Mouse (Mus musculus) A20 (cell line): Measurements from ENCODE around the gene Nuak2.

Experiments used
- DNase-seq: peaks from one replicate; pipeline ENCODE4 v3.0.0-alpha.2; 2011; ENCODE audit warnings: low read depth, low spot score

Gene Nuak2

GRCm38 (mm10) chr1:132298801-132299464 lies 17.0 kb upstream of the Nuak2 start:
- no peak for DNase-seq

GRCm38 (mm10) chr1:132299744-132300143 lies 16.2 kb upstream of the Nuak2 start:
- DNase-seq, result no peak

- DNase-seq, result no peak
Observed at GRCm38 (mm10) chr1:132301242-132301641, 14.7 kb upstream of the Nuak2 start.

GRCm38 (mm10) chr1:132302341-132302866 lies 13.5 kb upstream of the Nuak2 start:
- no peak for DNase-seq

- no peak for DNase-seq
Observed at GRCm38 (mm10) chr1:132304618-132305214, 11.2 kb upstream of the Nuak2 start.

GRCm38 (mm10) chr1:132306160-132306559 lies 9.8 kb upstream of the Nuak2 start:
- peak; percentile 40 for DNase-seq

- no peak for DNase-seq
Observed at GRCm38 (mm10) chr1:132306808-132307207, 9.1 kb upstream of the Nuak2 start.

GRCm38 (mm10) chr1:132307962-132308361 lies 8.0 kb upstream of the Nuak2 start:
- no peak for DNase-seq

- no peak for DNase-seq
Observed at GRCm38 (mm10) chr1:132308674-132309073, 7.3 kb upstream of the Nuak2 start.

- DNase-seq, result no peak
Observed at GRCm38 (mm10) chr1:132310754-132311153, 5.2 kb upstream of the Nuak2 start.

- peak; percentile 84 for DNase-seq
Observed at GRCm38 (mm10) chr1:132311174-132311859, 4.6 kb upstream of the Nuak2 start.

- peak; percentile 19 for DNase-seq
Observed at GRCm38 (mm10) chr1:132312043-132312442, 3.9 kb upstream of the Nuak2 start.

- DNase-seq, result peak; percentile 66
Observed at GRCm38 (mm10) chr1:132312703-132313102, 3.2 kb upstream of the Nuak2 start.

GRCm38 (mm10) chr1:132316625-132316994 lies 684 bp downstream of the Nuak2 start:
- peak; percentile 79 for DNase-seq

- DNase-seq, result peak; percentile 37
Observed at GRCm38 (mm10) chr1:132317413-132317812, 1.5 kb downstream of the Nuak2 start.

- no peak for DNase-seq
Observed at GRCm38 (mm10) chr1:132317894-132318863, 2.3 kb downstream of the Nuak2 start.

- no peak for DNase-seq
Observed at GRCm38 (mm10) chr1:132319242-132319641, 3.3 kb downstream of the Nuak2 start.

- DNase-seq, result no peak
Observed at GRCm38 (mm10) chr1:132321821-132322580, 6.1 kb downstream of the Nuak2 start.

GRCm38 (mm10) chr1:132322711-132323542 lies 7.0 kb downstream of the Nuak2 start:
- DNase-seq, result no peak

GRCm38 (mm10) chr1:132326777-132327176 lies 10.9 kb downstream of the Nuak2 start:
- no peak for DNase-seq
